Mouse (Mus musculus) embryo, embryonic 10.5 days (tissue): ENCODE data around the gene Cav2.

Experiments
- DNase-seq: peaks from one replicate; pipeline ENCODE4 v3.0.0-alpha.2; 2015; ENCODE audit warnings: low spot score

Gene Cav2

GRCm38 (mm10) chr6:17309260-17309659, 28.3 kb downstream of the Cav2 start:
- no peak for DNase-seq

- DNase-seq, result no peak
Observed at GRCm38 (mm10) chr6:17314241-17314640, 33.3 kb downstream of the Cav2 start.

- DNase-seq, result no peak
Observed at GRCm38 (mm10) chr6:17314659-17315616, 34.0 kb downstream of the Cav2 start.

DNA sequence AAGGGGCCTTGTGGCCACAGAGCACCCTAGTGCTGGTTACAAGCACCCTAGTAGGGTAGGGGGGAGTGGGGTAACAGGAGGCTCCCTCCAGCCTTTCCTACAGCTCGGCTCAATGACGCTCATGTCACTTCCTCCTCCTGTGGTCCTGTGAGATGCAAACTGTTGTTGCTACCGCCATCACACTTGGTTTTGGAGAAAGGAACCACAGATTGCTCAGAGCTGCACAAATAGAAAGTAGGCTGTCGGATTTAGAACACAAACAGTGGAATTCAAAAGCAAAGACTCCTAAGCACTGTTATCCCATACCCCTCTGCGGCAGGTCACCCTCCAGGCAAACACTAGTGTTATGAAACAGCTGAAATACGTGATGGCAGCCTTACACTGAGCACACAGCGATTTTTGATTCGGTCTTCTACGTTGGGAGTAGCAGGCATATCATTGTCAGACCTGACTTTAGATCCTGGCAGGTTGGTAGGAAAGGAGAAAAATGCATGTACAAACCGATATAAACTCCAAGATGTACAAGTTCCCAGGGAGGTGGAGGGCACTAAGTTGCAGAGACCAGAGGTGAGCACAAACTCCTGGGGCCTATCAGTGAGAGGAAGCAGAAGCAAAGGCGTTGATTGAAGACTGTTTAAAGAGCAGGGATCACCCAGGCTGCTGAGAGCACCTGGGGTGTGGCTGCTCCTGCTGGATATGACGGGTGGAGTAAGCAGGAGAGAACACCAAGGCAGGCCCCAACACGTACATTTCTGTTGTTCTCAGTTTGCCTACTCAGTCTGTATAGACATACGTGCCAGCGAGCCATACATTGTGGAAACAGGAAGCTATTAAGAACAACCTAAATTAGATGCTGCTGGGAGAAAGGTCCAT, 35.5 kb downstream of the Cav2 start:
- no peak for DNase-seq

DNA sequence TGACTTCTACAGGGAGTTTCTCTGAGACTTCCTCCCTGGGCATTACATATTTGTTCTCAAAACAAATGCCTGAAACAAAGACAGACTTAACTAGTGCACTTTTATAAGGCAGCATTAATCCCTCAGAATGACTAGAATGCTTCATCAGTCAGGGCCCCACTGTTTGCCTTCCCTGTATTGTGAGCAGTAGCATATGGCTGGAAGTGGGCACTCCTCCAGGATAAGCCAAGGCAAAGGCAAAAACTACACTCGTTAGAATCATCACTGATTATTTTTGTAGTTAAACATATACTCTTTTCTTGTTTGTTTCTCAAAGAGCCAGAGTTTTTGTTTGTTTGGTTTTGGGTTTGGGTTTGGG, 36.2 kb downstream of the Cav2 start:
- no peak for DNase-seq

GRCm38 (mm10) chr6:17317944-17318343, 37.0 kb downstream of the Cav2 start:
- no peak for DNase-seq

DNA sequence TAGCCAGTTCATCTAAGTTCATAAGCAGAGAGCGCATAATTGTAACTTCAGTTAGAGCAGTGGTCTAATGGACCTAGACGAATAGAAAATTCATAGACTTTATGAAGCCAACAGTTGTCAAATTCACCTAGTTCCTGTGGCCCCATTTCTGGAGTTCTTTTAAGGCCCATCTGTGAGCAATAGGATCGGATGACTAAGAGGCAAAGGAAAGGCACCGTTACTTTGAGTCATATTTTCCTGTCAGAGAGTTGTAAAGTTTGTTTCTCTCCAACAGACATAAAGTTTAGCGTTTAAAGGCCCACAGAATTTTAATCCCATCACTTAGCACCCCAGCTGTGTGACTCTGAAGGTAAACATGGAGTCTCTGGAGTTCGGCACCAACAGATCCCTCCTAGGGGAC, 41.0 kb downstream of the Cav2 start:
- DNase-seq, result no peak

DNA sequence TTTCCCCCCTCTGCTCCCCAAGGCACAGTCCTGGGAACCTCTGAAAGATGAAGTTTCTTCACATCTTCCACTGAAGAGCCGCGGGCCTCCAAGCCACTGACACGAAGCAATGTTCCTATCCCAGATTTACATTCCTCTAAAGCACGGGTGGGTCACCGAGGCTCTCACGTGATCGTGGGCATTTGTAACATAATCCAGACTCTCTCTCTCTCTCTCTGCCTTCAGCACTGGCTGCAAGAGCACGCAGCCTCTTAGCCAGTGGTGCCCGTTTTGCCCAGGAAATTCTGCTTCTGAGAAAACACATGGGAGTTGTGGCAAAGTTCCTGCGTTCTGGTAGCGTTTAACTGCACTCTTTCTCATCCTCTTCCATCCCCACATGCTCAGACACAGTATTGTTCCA, 46.2 kb downstream of the Cav2 start:
- peak; percentile 36 for DNase-seq

DNA sequence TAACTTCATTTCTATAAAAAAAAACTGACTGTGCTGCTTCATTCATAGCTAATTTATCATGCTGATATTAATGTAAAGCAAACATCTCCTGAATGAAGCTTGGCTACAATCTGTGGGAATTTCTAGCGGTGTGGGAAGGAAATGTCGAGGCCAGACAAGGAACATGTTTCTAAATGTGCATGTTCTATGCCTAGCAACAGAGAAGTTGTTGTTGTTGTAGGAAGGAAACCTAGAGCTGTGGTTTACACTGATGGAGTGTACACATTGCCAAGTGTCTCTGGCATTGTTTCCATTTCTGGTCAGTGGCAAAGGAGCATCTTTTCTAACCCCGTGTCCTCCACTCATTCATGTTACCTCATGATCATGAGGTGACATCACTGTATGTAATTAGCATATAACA, 48.8 kb downstream of the Cav2 start:
- no peak for DNase-seq

DNA sequence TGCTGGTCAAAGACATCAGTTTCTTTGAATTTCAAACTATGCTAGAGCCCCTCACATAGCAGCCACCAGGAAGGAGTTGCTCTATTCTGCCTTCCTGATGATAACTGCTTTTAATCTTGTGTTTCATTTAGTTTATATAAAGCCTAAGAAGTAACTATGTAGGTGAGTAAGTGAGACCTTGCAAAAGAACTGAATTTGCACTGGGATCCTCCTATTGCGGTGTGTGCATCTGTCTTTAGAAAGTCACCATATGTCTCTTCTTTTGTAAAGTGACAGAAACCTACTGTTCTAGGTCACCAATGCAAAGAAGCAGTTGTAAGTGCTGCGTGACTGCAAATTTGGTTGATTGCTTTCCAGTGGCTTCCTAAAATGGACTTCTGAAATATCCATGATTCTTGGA, 56.7 kb downstream of the Cav2 start:
- DNase-seq, result no peak
